In genomic region chr2:17730648-17730956, GRCm38 (mm10) we compare ENCODE assay signal across 8 mouse cellular contexts. TPM values are rescaled to one million over a fixed set of nuclear protein-coding genes. Genes with fewer than 3 reads are reported as not detected.
A peak's percentile ranks its signal among the peaks of the same experiment; 100 is the strongest.
DNase-seq lines count a peak whose midpoint lies in the region; ATAC-seq and TF ChIP-seq lines count a peak whose summit lies in the region.

No protein-coding gene starts in this region.

- ATAC-seq in lung, postnatal 0 days = no peak
- peak; percentile 23 for ATAC-seq in inflammation-experienced regulatory T-cells, adult 6 months
- ATAC-seq in neural tube, embryonic 13.5 days (ENCODE audit: low read depth) = peak; percentile 52

- no peaks in the 10 kb centered on the region for H3K9me3 ChIP-seq in lung, postnatal 0 days (ENCODE audit: low read length)
- H3K9me3 ChIP-seq in neural tube, embryonic 13.5 days = no peaks in the 10 kb centered on the region

- peak overlapping the region; percentile 77 for H3K9ac ChIP-seq in lung, postnatal 0 days (replicated peaks; ENCODE audit: low read depth)
- H3K9ac ChIP-seq in neural tube, embryonic 13.5 days = peak overlapping the region; percentile 85

- no peak for TF ChIP-seq CTCF in lung, postnatal 0 days (IDR thresholded peaks at IDR 0.05)

- no peaks in the 10 kb centered on the region for H3K4me1 ChIP-seq in lung, postnatal 0 days (ENCODE audit: insufficient read depth, low read depth, low read length)
- peaks cover 24% of the 10 kb centered on the region for H3K4me1 ChIP-seq in neural tube, embryonic 13.5 days (replicated peaks)

- peak overlapping the region; percentile 92 for H3K4me2 ChIP-seq in lung, postnatal 0 days (replicated peaks; ENCODE audit: low read depth, low read length)
- H3K4me2 ChIP-seq in neural tube, embryonic 13.5 days = peak overlapping the region; percentile 81

- no peak for TF ChIP-seq EP300 in lung, postnatal 0 days (IDR thresholded peaks at IDR 0.05)

- DNase-seq in cerebellum, adult 9-10 months = peak; percentile 62
- no peak for DNase-seq in cerebellum, adult 9-11 months
- DNase-seq in lung, postnatal 0 days (ENCODE audit: low spot score) = no peak
- DNase-seq in lung, postnatal 4 days = no peak
- DNase-seq in adrenal gland, postnatal 36 days = no peak
- DNase-seq in lung, postnatal 10 days = no peak

- 1% methylated on average over 19 of the region's 20 CpGs for WGBS in lung, postnatal 0 days
- under 1% methylated on average over 20 of the region's 20 CpGs for WGBS in neural tube, embryonic 13.5 days

- peak overlapping the region; percentile 64 for H3K4me3 ChIP-seq in lung, postnatal 0 days (ENCODE audit: low read depth, low read length)
- peak overlapping the region; percentile 66 for H3K4me3 ChIP-seq in neural tube, embryonic 13.5 days

- peak overlapping the region; percentile 86 for H3K27ac ChIP-seq in lung, postnatal 0 days (ENCODE audit: low read length)
- peak overlapping the region; percentile 78 for H3K27ac ChIP-seq in neural tube, embryonic 13.5 days (replicated peaks)

- no peaks in the 10 kb centered on the region for H3K36me3 ChIP-seq in lung, postnatal 0 days (ENCODE audit: insufficient read depth, low read length)
- no peaks in the 10 kb centered on the region for H3K36me3 ChIP-seq in neural tube, embryonic 13.5 days

- 0 out of 2 replicates have a peak, but pooled peaks cover 4% of the 10 kb centered on the region for H3K27me3 ChIP-seq in lung, postnatal 0 days (replicated peaks; ENCODE audit: insufficient read depth, low read length)
- H3K27me3 ChIP-seq in neural tube, embryonic 13.5 days = peaks cover 37% of the 10 kb centered on the region

RNA-seq across cellular contexts. Expression of gene Nebl, which starts 0.7 kb away (rescaled TPM):
- polyA plus RNA-seq in lung, postnatal 0 days (2015; fragmentation: Nextera tagmentation; extraction: Ambion mirVana) = 41.0 and 44.6 TPM in 2 replicates
- polyA plus RNA-seq in inflammation-experienced regulatory T-cells, adult 6 months (2017; shearing (Covaris generic)) = 10 to 100 TPM; 13.5 to 17.4 (median 14.3) TPM
- 9.2 and 10.9 TPM in 2 replicates for polyA plus RNA-seq in neural tube, embryonic 13.5 days (2015; fragmentation: Nextera tagmentation; extraction: Ambion mirVana)
- total RNA-seq in adrenal gland, postnatal 36 days (2021) = 1 to 10 TPM; 8.2 to 8.5 TPM
